In the genomic region with DNA sequence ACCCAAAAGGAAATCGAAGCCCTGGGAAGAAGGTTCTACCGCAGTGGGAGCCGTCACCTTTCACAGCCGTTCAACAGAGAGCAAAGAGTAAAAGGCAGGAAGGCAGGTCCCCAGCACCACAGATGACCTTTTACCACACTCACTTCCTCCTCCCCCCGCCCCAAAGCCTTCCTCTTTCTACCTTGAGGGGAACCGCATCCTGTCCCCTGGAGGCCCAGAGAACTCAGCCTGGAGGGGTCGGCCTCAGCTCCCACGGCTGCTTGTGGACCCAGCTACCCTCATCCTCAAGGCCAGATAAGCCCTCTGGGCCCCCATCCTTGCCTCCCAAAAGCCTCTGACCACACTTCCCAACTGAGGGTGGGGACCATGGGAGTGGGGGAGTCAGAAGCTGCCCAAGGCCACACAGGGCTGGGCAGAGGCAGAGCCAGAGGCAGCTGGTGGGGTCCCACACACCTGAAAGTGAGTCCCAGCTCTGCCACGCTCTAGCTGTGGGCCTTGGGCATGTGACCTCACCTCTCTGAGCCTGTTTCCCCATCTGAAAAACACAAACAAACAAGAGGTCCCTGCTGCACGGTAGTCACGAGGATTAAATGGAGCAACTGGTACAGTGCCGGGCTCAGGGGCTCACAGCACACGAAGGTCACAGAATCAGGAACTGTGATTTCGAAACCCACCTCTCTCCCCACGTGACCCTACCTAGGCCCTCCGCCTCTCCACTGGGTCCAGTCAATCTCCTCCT, we compare ENCODE assay signal across 9 mouse cellular contexts. TPM values are rescaled to one million over a fixed set of nuclear protein-coding genes. Genes with fewer than 3 reads are reported as not detected.
DNase-seq lines count a peak whose midpoint lies in the region; ATAC-seq lines count a peak whose summit lies in the region.
"Had no signal": no experiment of that assay in that cellular context is flagged by ENCODE, and none has a peak within 500 bp of the region (broad histone marks: within the 10 kb centered on the region; RNA-seq: fewer than 3 reads in every experiment).

No protein-coding gene starts in this region.

- 0 out of 2 replicates have a peak overlapping the region, but pooled peaks have one; percentile 18 for H3K9ac ChIP-seq in intestine, embryonic 16.5 days (ENCODE audit: low read depth, low read length)

- peak; percentile 70 for DNase-seq in spleen, adult 18-20 months
- no peak for DNase-seq in spleen, adult 12 weeks (ENCODE audit: low spot score)
- peak; percentile 76 to 78 for DNase-seq in natural killer cell, adult 2 months (ENCODE audit: low spot score in 2 of 2)
- no peak for DNase-seq in right cerebral cortex, postnatal 4 days
- no peak for DNase-seq in left cerebral cortex, adult 18-20 months (ENCODE audit: low spot score in 2 of 2)
- DNase-seq in right cerebral cortex, postnatal 25 days = no peak
- DNase-seq in frontal cortex, postnatal 14 days (ENCODE audit: low spot score in 2 of 2) = no peak
- DNase-seq: gastrocnemius, postnatal 25 days had no signal

- no peaks in the 10 kb centered on the region for H3K9me3 ChIP-seq in intestine, embryonic 16.5 days (ENCODE audit: control insufficient read depth, low read length)

- WGBS in intestine, embryonic 16.5 days = 74% methylated on average over 16 of the region's 16 CpGs

- peak overlapping the region; percentile 41; the same call in 1 of the 2 replicates for H3K27ac ChIP-seq in intestine, embryonic 16.5 days (ENCODE audit: low read length)

- H3K4me2 ChIP-seq in intestine, embryonic 16.5 days (ENCODE audit: low read depth, low read length) = no peak overlapping the region; the same call in 1 of the 2 replicates

- H3K4me3 ChIP-seq in intestine, embryonic 16.5 days (ENCODE audit: low read length) = no peak overlapping the region

- no peaks in the 10 kb centered on the region for H3K27me3 ChIP-seq in intestine, embryonic 16.5 days (replicated peaks; ENCODE audit: control insufficient read depth, insufficient read depth, low read length)

- peaks cover 30% of the 10 kb centered on the region for H3K4me1 ChIP-seq in intestine, embryonic 16.5 days (ENCODE audit: control insufficient read depth, insufficient read depth, low read length)

- peak; percentile 17 for ATAC-seq in intestine, embryonic 16.5 days

- H3K36me3 ChIP-seq in intestine, embryonic 16.5 days (ENCODE audit: control insufficient read depth, insufficient read depth, low read length) = peaks cover 2% of the 10 kb centered on the region; the same call in 1 of the 2 replicates

RNA-seq across cellular contexts. Expression of gene Dedd2, which starts 14.9 kb away (rescaled TPM):
- polyA plus RNA-seq in intestine, embryonic 16.5 days (2015; fragmentation: Nextera tagmentation; extraction: Ambion mirVana) = 11.3 and 11.9 TPM in 2 replicates
- 10 to 100 TPM; 24.2 to 26.7 TPM for total RNA-seq in left cerebral cortex, adult 18-20 months (2021)

RNA-seq across cellular contexts. Expression of gene Zfp526, which starts 15.7 kb away (rescaled TPM):
- 1.9 and 2.3 TPM in 2 replicates for polyA plus RNA-seq in intestine, embryonic 16.5 days (2015; fragmentation: Nextera tagmentation; extraction: Ambion mirVana)
- 10 to 100 TPM; 10.6 to 11.4 TPM for total RNA-seq in left cerebral cortex, adult 18-20 months (2021)

RNA-seq across cellular contexts. Expression of gene Pou2f2, which starts 26.0 kb away (rescaled TPM):
- 1.0 and 1.2 TPM in 2 replicates for polyA plus RNA-seq in intestine, embryonic 16.5 days (2015; fragmentation: Nextera tagmentation; extraction: Ambion mirVana)
- total RNA-seq in left cerebral cortex, adult 18-20 months (2021) = 10 to 100 TPM in 1 of 2 experiments, 1 to 10 TPM in 1; 7.7 to 12.9 TPM

RNA-seq across cellular contexts. Expression of gene Gsk3a, which starts 32.1 kb away (rescaled TPM):
- polyA plus RNA-seq in intestine, embryonic 16.5 days (2015; fragmentation: Nextera tagmentation; extraction: Ambion mirVana) = 4.0 and 5.9 TPM in 2 replicates
- 100 to 1,000 TPM; 215 to 224 TPM for total RNA-seq in left cerebral cortex, adult 18-20 months (2021)

RNA-seq across cellular contexts. Expression of gene Erf, which starts 45.0 kb away (rescaled TPM):
- 6.6 and 7.9 TPM in 2 replicates for polyA plus RNA-seq in intestine, embryonic 16.5 days (2015; fragmentation: Nextera tagmentation; extraction: Ambion mirVana)
- 10 to 100 TPM; 60.8 to 65.2 TPM for total RNA-seq in left cerebral cortex, adult 18-20 months (2021)

Comparison
In these comparisons a context has a peak if more than half of its experiments do, and no peak if none do; other contexts are left out.
1. DNase-seq: peak in spleen, adult 18-20 months (2 of 2) and natural killer cell, adult 2 months (2 of 2); none in spleen, adult 12 weeks (single experiment), right cerebral cortex, postnatal 4 days (single experiment), left cerebral cortex, adult 18-20 months (0 of 2), right cerebral cortex, postnatal 25 days (single experiment) and frontal cortex, postnatal 14 days (0 of 2).